Mouse (Mus musculus): ENCODE measurements around the gene Pde4d.
A peak's percentile ranks its signal among the peaks of the same experiment; 100 is the strongest.

Gene Pde4d

DNA sequence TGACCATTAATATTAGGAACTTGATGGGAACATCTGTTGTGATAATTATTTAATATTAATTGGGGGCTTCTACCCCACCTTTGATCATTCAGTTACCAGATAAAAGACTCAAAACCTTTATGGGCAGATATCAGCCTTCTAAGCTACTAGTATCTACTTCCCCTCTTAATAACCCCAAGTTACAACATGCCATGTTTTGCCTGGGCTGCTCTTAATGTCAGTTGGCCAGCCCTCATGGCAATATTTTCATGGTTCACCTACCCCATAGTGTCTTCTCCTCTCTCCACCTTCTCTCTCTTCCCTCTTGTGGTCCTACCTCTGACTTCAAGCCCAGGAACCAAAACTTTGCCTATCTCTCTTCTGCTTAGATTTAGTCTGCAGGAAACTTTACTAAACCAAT, 799.6 kb downstream of the Pde4d start:
- DNase-seq: no peak

DNA sequence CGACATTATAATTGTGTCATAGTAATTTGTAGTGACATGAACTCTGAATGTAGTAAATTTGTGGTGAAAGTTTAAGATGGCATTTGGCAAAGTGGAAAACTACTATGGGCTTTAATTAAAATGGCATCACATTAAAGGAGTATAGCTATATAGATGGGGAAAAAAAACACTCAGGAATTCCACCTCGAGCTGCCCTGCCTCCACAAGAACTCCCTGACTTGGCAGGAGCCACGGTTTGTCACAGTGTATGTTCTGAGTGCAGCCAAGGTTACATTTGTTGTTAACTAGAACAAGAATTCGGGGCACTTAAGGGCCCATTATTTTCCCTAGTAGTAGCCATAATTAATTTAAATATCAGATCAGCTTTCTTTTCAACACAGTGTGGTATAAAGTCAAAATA, 805.9 kb downstream of the Pde4d start:
- DNase-seq: peak; percentile 45

DNA sequence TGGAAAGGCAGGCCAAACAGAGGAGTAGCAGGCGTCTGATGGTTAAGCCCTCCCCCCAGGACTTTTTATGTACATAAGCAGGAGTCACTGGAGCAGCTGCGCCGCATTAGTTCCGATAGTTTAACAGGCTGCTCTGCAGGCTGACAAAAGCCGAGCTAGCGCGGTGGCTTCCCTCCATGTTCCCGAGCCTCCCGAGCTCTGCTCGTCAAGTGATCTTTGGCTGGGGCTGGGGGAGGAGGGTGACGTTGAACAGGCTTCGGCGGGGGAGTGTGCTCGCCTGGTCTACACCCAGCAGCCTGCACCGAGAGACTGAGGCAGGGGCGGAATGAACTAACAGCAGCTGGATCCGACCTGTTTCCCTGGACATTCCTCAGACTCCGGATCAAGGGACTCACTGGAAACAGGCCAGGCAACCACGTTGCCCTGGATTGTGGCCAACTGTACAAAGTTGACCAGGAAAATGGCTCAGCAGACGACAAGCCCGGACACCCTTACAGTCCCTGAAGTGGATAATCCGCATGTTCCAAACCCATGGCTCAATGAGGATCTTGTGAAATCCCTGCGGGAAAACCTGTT, 810.6 kb downstream of the Pde4d start:
- DNase-seq: peak; percentile 91

DNA sequence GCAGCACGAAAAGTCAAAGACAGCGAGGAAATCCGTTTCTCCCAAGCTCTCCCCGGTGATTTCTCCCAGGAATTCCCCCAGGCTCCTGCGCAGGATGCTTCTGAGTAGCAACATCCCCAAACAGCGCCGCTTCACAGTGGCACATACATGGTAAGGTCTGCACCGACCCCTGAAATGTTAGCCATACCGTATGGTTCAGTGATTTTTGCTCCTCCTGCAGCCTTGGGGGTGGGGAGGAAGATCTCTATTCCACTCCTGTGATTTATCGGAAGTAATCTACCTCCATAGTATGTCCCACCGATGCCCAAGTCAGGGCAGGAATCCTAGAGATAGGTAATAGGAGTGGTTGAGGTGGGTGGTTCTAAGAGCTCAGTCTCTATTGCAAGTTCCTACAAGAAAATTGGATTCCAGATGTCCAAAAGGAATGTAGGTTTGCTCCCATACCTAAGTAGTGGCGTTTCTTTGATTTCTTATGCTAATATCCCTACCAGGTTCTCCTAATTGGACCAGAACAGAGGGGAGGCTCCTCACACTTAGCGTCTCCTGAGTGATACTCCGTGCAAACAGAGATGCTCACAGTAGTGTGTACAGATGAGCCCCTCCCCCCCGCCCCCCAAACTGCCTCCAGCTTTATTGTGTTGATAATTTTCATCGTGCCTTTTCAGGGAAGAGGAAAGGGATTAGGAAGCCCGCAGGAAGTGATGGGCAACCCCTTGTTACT, 811.2 kb downstream of the Pde4d start:
- DNase-seq: no peak

DNA sequence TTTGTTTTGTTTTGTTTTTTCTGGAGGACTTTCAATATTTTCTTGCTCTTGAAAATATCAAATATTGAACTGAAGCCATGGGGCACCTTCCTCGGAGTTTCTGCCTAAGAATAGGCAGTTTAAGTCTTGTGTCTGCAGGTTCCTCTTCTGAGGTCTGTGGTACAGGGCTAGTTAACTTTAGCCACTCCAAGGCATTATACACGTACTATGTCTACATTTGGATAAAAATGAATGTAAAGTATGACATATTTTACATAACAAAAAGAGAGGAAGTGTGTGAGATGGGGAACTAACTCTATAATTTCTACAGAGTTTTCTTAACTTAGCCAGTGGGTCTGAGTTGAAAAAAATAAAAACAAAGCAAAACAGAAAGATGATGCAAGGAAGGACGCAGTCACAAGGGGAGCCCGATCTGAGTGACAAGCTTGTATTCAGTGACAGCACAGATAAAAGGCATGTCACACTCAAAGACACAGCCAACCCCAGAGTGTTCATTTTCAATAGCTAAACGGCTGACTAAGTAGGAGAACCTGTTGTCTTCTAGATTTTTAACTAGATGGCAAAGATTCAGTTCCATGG, 812.0 kb downstream of the Pde4d start:
- DNase-seq: no peak

DNA sequence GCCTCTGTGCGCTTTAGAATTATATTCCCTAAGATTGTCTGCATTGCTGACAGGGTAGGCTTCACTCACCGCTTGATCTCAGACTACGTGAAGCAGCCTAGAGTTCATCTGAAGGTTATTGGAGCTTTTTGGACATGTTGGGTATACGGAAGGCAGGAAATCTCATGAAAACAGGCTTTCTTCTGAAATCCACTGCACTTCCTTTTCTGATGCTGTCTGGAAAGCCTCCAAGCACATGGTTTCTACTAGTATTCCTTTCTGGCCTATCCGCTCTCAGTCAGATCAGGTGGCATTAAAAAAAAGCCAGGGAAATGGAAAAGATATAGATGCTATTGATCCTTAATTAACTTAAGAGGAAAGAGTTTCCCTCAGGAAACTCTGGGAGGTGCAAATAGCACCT, 812.8 kb downstream of the Pde4d start:
- peak; percentile 44 for DNase-seq

DNA sequence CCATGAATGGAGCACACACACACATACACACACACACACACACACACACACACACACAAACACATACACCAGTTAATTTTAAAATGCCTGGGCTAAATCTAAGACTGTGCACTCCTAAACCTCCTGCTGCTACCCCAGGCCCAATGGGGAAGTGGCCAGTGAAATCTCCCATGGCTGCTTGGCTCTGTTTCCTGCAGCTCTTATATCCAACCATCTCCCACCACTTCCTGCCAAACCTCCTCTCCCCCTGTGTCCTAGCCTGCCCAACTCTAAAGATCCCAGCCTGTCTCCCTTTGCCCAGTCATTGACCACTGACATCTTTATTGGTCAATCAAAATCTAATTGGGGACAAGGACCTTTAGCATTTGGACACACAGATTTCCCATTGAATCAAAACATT, 814.1 kb downstream of the Pde4d start:
- DNase-seq: no peak

DNA sequence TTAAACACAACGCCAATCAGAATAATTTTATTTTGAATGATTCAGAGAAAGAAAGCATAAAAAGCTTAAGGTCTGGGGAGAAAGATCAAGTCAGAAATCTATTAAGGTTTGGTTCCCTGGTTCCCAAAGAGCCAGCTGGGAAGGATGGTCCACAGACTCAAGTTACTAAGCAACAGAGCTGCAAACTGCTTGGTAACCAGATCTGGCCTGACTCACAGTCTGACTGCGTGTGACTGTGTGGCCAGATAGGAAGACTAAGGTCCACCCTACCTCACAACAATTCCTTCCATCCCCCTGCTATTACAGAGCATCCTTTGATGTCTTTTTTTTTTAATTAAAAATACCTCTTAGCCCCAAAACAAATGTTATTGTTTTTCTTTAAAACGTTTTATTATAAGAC, 818.5 kb downstream of the Pde4d start:
- DNase-seq: no peak

DNA sequence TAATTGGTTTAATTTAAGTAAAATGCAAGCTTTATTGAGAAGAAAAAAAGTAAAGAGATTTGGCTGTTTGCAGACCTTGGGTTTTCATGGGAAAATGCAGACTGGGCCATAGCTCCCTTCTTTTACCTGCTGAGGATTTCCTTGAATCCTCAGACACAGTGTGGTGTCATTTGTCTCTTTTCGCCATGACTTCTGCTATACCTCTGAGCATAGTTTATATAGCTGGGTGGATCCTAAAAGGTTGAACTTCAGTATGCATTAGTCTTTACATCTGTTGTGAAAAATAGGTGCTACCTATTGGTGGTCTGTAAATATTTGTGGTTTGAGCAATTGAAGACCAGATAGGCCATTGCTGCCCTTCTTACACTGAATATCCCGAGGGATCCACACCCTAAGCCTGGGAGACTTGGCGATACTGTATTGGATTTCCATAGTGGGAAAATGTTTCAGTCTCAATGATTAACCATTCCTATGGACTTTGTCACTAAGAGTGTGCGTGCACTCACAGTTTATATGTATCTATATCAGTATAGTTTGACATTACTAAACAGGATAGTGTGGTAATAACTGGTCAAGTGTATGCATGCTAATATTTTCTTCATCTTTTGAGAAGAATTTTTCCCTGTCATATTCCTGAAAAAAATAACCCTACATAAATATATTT, 819.0 kb downstream of the Pde4d start:
- no peak for DNase-seq

DNA sequence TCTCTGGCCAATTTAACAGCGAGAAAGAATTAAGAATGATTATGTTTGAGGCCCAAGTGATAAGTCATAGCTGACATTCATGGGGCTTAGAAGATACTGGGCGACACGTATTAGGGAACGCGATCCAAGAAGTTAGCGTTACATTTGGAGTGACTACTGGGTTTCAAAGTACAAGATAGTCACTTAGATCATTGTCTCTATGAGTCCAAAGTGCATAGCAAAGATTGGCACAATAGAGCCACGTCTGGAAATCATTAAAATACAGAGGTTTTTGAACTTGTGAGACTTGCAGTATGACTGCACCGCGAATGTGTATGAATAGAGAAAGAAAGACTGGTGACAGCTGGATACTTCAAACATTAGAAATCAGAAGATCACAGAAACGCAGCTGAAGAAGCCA, 825.1 kb downstream of the Pde4d start:
- DNase-seq: no peak

DNA sequence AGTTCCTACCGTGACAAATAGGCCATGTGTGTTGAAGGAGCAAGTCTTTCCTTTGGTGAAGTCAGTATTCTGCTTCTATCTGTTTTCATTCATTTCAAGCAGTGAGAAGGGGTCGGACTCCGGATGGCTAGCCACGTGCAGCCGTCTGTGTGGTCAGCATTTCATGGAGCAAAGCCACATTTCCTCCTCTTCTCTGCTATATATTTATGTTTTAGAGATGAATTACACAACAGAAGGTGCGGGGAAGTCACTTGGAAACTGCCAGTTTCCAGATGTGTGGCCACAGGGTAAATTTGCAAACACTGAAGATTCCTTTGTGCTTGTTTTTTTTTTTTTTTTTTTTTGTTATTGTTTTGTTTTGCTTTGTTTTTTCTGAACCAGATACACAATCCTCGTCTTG, 828.0 kb downstream of the Pde4d start:
- no peak for DNase-seq

DNA sequence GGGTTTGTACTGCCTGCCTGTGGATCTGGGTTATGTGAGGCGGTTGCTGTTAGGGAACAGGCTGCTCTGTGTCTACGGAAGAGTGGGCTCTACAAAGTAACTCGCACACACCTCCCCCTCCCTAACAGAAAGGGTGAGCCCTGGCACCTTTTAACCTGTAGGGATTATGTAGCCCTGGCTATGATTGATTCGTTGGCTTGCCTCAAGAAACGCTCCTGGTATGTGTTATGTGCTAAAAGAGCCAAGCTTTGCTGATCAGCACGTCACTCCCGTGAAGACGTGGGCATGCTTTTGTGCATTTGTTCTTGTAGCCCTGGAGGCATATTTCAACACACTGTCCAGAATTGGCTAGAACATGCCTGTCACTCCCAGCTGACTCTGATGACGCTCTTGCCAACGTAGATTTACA, 828.8 kb downstream of the Pde4d start:
- no peak for DNase-seq

DNA sequence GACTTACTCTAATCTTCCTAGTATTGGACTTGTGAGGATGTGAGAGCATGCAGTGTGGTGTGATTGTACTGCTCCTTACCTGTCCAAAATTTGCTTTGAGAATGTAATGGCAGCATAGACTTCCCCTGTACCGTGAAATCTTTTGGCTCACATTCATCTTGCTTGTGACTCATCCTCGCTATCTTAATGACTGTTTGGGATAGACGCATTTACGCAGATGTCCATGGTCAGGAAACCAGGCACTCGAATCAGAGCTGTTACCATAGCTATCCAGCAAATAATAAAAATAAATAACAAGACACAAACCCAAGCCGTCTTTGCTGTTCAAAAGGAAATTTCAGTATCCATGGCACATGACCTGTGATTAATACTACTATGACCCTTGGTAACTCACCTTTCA, 829.5 kb downstream of the Pde4d start:
- no peak for DNase-seq

DNA sequence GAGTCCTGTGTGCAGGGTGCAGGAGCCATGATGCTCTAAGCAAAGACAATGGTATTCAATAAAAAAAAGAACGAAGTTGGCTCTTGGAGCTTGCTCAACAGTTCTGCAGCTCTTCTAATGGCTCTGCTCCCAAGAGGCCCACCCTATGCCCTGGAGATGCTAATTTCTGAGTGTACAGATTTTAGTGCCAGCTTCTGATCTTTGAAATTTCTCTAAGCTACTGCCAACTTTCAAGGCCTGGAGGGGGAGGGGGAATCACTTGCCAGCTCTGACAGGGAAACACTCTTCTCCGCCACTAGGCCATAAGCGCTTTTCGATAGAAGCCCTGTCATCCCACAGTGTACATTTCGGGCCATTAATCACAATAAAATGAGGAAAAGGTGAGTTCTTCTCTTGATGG, 830.7 kb downstream of the Pde4d start:
- DNase-seq: no peak

DNA sequence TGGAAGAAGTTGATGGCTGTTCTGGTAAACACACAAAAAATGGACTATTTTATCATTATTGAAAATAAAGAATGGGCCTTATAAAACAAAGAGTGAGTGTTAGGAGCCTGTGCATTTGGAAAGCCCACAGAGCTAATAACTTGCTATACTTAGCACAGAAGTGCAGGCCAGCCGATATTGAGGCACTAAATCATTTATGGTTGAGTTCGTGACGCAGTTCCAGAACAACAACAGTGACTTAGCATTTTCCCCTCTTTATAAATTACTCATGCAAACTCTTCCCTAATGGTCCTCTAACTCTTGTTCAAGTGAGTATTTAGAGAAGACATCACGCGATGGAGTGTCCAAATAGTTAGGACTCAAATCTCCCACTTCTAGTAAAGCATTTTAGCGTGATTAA, 837.7 kb downstream of the Pde4d start:
- no peak for DNase-seq

DNA sequence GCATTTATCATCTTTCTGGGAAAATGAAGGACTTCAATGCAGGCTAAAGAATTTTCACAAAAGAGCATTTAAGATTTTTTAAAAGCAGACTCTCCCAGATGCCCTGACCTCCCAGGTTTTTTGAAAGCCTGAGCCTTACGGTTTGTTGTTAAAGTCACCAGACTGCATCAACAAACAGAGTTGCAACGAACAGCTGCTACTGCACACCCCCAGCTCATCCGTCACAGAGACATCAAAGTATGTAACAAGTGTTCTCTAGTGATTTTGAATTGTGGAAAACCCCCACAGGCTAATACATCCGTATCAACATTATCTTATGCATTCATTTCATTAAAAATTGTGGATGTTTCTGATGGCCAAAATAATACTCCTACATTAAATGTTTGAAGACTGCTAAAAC, 841.2 kb downstream of the Pde4d start:
- DNase-seq: no peak

DNA sequence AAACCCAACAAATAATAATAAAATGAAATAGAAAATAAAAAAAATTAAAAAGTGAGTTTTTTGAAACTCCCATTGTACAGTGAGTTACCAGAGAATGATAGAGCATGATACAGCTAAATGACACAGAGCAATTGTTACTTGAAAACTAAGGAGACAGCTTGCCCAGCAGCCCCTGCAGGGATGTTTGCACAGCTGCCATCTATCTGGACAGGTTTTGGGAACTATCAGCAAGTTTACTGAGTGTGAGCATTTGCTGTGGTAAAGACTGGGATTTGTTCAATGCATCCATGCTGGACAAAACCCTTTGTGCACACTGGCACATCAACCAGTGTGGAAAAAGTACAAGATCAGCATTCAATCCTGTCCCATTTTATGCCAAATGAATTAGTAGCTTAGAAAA, 843.3 kb downstream of the Pde4d start:
- DNase-seq: no peak

DNA sequence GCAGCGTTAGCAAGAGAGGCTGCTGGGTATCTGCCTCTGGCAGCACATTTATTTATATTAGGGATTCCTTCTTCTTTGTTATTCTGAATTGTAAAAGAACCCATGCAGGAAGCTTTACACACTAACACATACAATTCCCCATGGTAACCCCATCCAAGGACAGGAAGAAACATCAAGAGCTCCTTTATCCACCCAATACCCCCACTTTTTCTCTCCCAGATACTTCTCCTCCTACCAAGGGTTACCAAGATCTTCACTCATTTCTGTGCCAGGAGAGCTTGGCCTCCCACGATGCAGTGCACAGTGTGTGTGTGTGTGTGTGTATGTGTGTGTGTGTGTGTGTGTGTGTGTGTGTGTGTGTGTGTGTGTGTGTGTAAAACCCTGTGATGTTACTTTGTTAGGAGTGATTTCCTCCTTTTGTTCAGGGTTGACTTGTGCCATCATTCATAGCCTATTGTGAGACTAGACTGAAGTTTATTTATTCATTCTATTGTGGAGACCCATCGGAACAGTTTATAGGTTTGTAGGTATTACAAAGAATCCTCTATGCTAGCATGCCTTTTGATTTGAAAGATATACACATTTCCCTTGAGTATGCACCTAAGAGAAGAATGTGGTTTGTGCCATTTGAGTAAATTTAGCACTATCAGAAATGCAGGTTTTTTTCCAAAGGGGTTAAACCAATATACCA, 846.7 kb downstream of the Pde4d start:
- no peak for DNase-seq

DNA sequence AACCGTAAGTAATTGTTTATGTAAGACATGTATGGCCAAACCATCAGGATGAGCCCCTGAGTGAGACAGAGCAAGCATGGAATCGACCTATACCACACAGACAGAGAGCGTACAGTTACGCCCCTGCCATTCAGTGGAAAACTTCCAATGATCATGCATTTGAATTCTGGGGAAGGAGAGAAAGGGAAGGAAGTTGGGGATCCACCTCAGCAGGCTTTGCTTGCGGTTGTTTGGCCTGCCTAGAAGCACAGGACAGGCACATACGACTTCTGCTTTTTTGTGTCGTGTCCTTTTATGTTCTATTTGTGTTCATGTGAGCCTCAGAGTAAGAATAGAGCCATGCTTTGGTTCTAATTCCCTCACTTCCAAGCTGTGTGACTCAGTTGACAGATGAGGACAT, 849.1 kb downstream of the Pde4d start:
- DNase-seq: no peak

DNA sequence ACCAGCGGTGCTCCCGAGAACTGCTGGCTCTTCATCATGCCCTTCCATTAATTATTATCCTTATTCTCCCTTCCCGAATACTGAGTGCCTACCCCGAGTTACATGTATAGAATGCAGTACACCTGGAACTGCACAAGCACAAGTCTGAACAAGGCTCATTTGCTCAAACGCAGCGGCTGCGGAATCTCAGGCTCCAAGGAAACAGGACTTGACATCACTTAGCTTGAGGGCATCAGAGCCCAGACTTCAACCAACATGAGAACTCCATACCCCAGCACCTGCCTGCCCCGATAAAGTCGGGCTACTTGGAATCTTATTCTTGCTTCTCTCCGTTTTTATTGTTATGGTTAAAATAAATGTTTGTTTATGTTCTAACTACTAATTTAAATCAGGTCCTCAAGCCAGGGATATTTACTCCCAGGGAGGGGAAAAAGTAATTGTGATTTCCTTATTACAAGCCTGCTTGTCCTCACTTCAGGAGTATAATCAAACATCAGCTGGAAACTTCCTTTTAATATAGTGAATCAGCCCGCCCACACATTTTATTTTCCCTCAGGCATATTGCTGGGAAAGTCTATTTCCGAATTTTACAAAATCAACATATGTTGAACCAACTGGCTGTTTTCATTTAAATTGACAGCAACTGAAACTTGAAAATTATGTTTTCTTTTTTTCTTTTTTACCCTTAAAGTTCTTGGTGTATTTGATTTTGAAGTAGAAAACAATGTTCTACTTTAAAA, 849.9 kb downstream of the Pde4d start:
- DNase-seq: no peak

DNA sequence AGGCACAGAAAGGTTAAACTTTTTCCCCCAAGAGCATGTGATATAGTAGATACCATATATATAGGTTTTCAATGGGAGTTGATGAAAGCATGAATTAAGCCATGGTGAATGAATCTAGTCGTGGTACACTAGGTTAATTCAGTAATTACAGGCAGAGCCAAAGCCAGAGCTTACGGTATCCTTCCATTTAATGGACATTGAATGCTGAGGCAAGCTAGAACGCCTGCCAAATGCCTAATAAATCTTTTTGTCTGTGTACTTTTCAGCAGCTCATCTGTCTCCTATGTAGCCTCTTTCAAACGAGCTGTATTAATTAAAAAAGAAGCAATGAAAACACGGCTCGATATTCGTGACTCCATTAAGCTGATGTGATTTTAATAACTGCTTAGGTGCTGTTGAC, 862.8 kb downstream of the Pde4d start:
- DNase-seq: no peak

DNA sequence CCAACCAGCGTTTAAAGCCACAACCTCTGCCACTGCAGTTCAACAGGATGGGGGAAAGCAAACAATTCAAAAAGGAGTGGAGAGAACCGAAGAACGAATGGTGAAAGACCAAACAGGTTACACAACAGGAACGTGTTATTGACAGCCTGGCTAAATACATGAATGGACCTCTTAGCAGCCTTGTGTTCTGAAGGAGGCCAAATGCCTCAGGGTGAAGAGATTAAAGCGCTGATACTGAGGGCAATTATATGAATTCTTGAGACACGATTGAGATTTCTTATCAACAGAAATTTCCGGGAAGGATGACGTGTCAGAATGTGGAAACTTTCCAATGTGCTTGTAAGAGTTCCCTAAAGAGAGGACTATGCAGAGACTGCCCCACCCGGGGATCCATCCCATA, 865.9 kb downstream of the Pde4d start:
- peak; percentile 12 for DNase-seq

DNA sequence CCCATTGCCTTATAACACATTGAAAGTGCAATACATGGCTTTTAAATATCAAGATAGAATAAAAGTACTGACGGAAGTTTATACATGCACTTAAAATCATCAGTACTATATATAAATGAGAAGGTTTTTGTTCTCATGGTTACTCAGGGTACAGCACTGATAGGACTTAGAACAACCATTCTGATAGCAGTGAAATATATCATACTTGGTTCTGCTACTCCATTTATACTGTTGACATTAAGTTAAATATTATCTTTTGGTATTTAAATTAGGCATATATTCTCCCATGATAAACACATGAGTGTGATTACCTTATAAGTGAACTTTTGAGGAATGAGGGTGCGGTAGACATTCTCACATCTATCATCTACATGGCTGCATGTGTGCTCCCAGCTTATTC, 867.9 kb downstream of the Pde4d start:
- DNase-seq: no peak

Measured in kidney, postnatal 14 days (tissue).